In the genomic region with DNA sequence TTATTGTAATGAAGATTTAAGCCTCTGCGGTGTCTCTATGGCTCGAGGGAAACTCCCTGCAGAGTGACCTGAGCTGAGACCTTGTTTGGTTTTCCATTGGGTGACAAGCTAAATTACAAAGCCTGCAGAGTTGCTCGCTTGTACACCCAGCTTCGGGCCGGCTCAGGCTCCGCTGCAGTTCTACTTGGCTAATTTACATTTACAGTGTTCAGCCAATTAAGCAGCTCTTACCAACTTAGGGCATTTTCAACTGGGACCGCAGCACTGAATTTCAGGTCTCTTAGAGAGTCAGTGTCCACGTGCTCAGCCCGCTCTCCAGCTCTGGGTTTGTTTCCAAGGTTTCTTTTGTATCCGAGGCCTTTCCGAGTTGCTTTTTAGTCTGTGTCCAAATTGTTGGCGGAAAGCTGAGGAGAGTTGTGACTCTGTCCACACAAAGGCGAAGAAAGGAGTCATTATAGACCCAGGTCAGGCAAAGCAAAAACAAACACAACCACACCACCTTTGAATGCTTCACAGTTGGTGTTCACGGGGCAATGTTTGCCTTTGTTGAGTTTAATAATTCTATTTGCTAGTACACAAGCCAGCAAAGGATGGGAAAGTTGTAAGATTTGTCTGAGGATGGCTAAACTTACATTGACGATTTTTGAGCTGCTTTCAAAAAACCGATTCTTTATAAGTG, we compare ENCODE assay signal across 9 mouse cellular contexts.
DNase-seq lines count a peak whose midpoint lies in the region; ATAC-seq lines count a peak whose summit lies in the region.
"Had no signal": no experiment of that assay in that cellular context is flagged by ENCODE, and none has a peak within 500 bp of the region (broad histone marks: within the 10 kb centered on the region; RNA-seq: fewer than 3 reads in every experiment).

No protein-coding gene starts in this region.

- peak; percentile 34 for DNase-seq in layer of hippocampus, adult 9-11 months
- DNase-seq in layer of hippocampus, adult 11-12 months (ENCODE audit: low spot score): no peak
- no peak for DNase-seq in limb, embryonic 10.5 days (ENCODE audit: low spot score)
- DNase-seq in retina, postnatal 1 day: peak; percentile 40
- no peak for DNase-seq in ovary, postnatal 14 days (ENCODE audit: low spot score)
- DNase-seq in gastrocnemius, postnatal 36 days: no peak
- DNase-seq: cerebellum, postnatal 14 days had no signal

- no peak overlapping the region for H3K9ac ChIP-seq in hindbrain, embryonic 15.5 days

- peaks cover 13% of the 10 kb centered on the region; the same call in 1 of the 2 replicates for H3K4me1 ChIP-seq in hindbrain, embryonic 15.5 days (replicated peaks)
- 0 out of 2 replicates have a peak, but pooled peaks cover 6% of the 10 kb centered on the region for H3K4me1 ChIP-seq in limb, embryonic 10.5 days

- intact Hi-C loops in gastrocnemius, postnatal 36 days (cut with DNase I): no loop called here

- H3K9me3 ChIP-seq in hindbrain, embryonic 15.5 days: no peaks in the 10 kb centered on the region
- no peaks in the 10 kb centered on the region for H3K9me3 ChIP-seq in limb, embryonic 10.5 days (replicated peaks)

- H3K4me3 ChIP-seq in hindbrain, embryonic 15.5 days: no peak overlapping the region
- no peak overlapping the region for H3K4me3 ChIP-seq in limb, embryonic 10.5 days

- peaks cover 5% of the 10 kb centered on the region for H3K36me3 ChIP-seq in hindbrain, embryonic 15.5 days
- H3K36me3 ChIP-seq in limb, embryonic 10.5 days: no peaks in the 10 kb centered on the region

- peak; percentile 88 for ATAC-seq in hindbrain, embryonic 15.5 days (ENCODE audit: low FRiP score, low read depth)
- no peak for ATAC-seq in activated CD4-positive, CD25-positive, alpha-beta regulatory T cell, adult 4 months

- 0 out of 2 replicates have a peak overlapping the region, but pooled peaks have one; percentile 23 for H3K27ac ChIP-seq in hindbrain, embryonic 15.5 days (replicated peaks)
- peak overlapping the region; percentile 47 for H3K27ac ChIP-seq in limb, embryonic 10.5 days

- H3K4me2 ChIP-seq in hindbrain, embryonic 15.5 days: no peak overlapping the region

- H3K27me3 ChIP-seq in hindbrain, embryonic 15.5 days: no peaks in the 10 kb centered on the region
- H3K27me3 ChIP-seq in limb, embryonic 10.5 days (ENCODE audit: low read depth, poor library complexity, severe bottlenecking): no peaks in the 10 kb centered on the region

- WGBS in hindbrain, embryonic 15.5 days: 13% methylated on average over 16 of the region's 16 CpGs
- WGBS in limb, embryonic 10.5 days: 57% methylated on average over 16 of the region's 16 CpGs

Comparison
In these comparisons a context has a peak if more than half of its experiments do, and no peak if none do; other contexts are left out.
1. DNase-seq: peak in layer of hippocampus, adult 9-11 months (single experiment) and retina, postnatal 1 day (single experiment); none in layer of hippocampus, adult 11-12 months (single experiment), limb, embryonic 10.5 days (single experiment), ovary, postnatal 14 days (single experiment) and gastrocnemius, postnatal 36 days (0 of 2).